Mouse (Mus musculus): ENCODE data around the gene Ppm1h. TPM values are rescaled to one million over a fixed set of nuclear protein-coding genes. Genes with fewer than 3 reads are reported as not detected.
A peak's percentile ranks its signal among the peaks of the same experiment; 100 is the strongest.

The Ppm1h gene
- polyA plus RNA-seq, 1 experiment from 2014 or later: 7.6 TPM

GRCm38 (mm10) chr10:122802218-122802617 is 123.7 kb downstream of the Ppm1h start:
- H3K27me3 ChIP-seq: no peaks in the 10 kb centered on the region
- peaks cover 10% of the 10 kb centered on the region for H3K4me1 ChIP-seq
- 0 out of 2 replicates have a peak, but pooled peaks have one; percentile 37 for ATAC-seq (ENCODE audit: borderline replicate concordance, extremely low read depth, low FRiP score, low TSS enrichment)
- 26% methylated on average over 30 of the region's 30 CpGs for WGBS
- no peaks in the 10 kb centered on the region for H3K36me3 ChIP-seq
- peak overlapping the region; percentile 60 for H3K4me2 ChIP-seq
- no peaks in the 10 kb centered on the region for H3K9me3 ChIP-seq
- H3K4me3 ChIP-seq: peak overlapping the region; percentile 26
- no peak overlapping the region for H3K27ac ChIP-seq
- 0 out of 2 replicates have a peak overlapping the region, but pooled peaks have one; percentile 13 for H3K9ac ChIP-seq

DNA sequence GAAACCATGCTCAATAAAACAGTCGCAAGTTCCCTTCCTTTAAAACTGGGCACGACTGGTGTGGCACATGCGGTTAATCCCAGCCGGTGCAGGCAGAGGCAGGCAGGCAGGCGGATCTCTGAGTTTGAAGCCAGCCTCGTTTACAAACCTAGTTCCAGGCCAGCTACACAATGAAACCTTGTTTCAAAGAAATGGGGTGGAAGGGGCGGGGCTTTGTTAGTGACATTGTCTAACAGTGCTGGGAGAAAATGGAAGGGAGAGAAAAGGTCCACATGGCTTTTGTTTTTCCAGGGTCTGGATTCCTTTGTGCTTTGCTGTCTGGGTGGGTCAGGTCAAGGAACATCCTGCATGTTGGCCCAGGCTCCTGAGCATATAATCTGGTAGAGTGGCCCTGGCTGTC is 124.3 kb downstream of the Ppm1h start:
- no peak overlapping the region for H3K9ac ChIP-seq
- no peak for ATAC-seq (ENCODE audit: borderline replicate concordance, extremely low read depth, low FRiP score, low TSS enrichment)
- H3K27me3 ChIP-seq: no peaks in the 10 kb centered on the region
- H3K4me2 ChIP-seq: no peak overlapping the region
- no peaks in the 10 kb centered on the region for H3K9me3 ChIP-seq
- H3K4me1 ChIP-seq: peaks cover 16% of the 10 kb centered on the region
- WGBS: 60% methylated on average over 7 of the region's 7 CpGs
- H3K36me3 ChIP-seq: no peaks in the 10 kb centered on the region
- H3K27ac ChIP-seq: no peak overlapping the region
- H3K4me3 ChIP-seq: no peak overlapping the region

DNA sequence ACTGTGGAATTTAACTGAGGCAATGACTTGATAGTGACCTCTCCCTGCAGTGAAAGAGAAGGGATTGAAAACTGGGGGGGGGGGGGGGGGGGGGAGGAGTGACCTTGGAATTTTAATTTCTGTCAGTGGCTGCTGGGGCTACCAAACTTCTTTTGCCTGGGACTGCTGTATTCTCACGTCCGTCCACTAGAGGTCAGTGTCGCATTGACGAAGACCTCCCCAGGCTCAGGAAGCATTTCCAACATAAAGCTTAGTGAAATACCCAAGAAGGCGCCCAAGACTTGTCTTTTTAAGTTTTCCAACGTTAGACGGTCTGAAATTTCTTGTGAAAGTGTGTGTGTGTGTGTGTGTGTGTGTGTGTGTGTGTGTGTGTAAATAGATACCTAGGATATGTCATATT is 125.3 kb downstream of the Ppm1h start:
- no peaks in the 10 kb centered on the region for H3K36me3 ChIP-seq
- H3K4me3 ChIP-seq: no peak overlapping the region
- no peak overlapping the region for H3K4me2 ChIP-seq
- 5% methylated on average over 7 of the region's 7 CpGs for WGBS
- no peaks in the 10 kb centered on the region for H3K27me3 ChIP-seq
- H3K9ac ChIP-seq: no peak overlapping the region
- H3K4me1 ChIP-seq: peaks cover 17% of the 10 kb centered on the region
- H3K9me3 ChIP-seq: no peaks in the 10 kb centered on the region
- H3K27ac ChIP-seq: no peak overlapping the region
- ATAC-seq (ENCODE audit: borderline replicate concordance, extremely low read depth, low FRiP score, low TSS enrichment): no peak

DNA sequence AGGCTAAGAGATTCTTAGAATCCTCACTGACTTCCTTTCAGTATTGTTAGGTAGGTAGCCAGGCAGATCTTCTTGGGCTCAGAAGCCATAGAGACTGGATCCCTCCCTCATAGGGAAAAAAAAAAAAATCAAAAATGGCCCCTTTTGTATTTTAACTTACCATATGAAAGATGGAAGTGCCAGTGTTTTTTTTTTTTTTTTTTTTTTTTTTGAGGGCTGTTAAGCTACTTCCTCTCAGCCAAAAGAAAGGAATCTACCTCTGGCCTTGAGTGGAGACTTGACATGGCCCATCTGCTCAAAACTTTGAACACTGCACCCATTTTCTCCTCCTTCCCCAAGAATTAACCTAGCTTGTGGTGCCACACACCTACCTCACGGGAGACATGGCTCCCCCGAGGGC is 127.3 kb downstream of the Ppm1h start:
- peaks cover 17% of the 10 kb centered on the region for H3K4me1 ChIP-seq
- H3K4me2 ChIP-seq: no peak overlapping the region
- H3K27me3 ChIP-seq: no peaks in the 10 kb centered on the region
- H3K27ac ChIP-seq: no peak overlapping the region
- no peaks in the 10 kb centered on the region for H3K9me3 ChIP-seq
- WGBS: 54% methylated on average over 2 of the region's 2 CpGs
- no peaks in the 10 kb centered on the region for H3K36me3 ChIP-seq
- H3K4me3 ChIP-seq: no peak overlapping the region
- H3K9ac ChIP-seq: no peak overlapping the region
- ATAC-seq (ENCODE audit: borderline replicate concordance, extremely low read depth, low FRiP score, low TSS enrichment): no peak

- WGBS: 32% methylated on average over 9 of the region's 9 CpGs
- Histone ChIP-seq H3K9me3 (no peaks in the 10 kb centered on the region), H3K9ac (peak overlapping the region; percentile 19; the same call in 1 of the 2 replicates), H3K27ac (peak overlapping the region; percentile 80), H3K36me3 (no peaks in the 10 kb centered on the region), H3K27me3 (no peaks in the 10 kb centered on the region), H3K4me1 (peaks cover 9% of the 10 kb centered on the region), H3K4me2 (peak overlapping the region; percentile 10; the same call in 1 of the 2 replicates), H3K4me3 (no peak overlapping the region)
- ATAC-seq (ENCODE audit: borderline replicate concordance, extremely low read depth, low FRiP score, low TSS enrichment): peak; percentile 31; the same call in 1 of the 2 replicates
These were observed 128.9 kb downstream of the Ppm1h start for GRCm38 (mm10) chr10:122807127-122808105.

DNA sequence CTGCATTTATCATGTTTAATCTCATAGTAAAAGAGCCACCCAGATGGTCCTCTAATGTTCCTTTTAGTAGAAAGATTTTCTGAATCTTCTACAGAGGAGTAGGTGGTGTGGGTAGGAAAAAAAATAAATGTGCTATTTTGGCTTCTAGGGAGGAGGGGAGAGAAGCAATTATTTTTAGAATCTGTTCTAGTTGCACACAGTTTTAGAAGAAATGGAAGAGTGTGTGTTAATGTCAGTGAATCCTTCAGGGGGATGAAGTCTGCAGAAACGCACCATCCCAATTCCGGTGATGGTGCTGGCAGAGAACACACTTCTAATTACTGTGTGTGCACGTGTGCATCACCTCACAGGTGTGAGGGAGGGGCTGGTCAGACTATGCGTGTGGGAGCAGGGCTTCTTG is 129.6 kb downstream of the Ppm1h start:
- no peak for ATAC-seq (ENCODE audit: borderline replicate concordance, extremely low read depth, low FRiP score, low TSS enrichment)
- Histone ChIP-seq H3K9ac (0 out of 2 replicates have a peak overlapping the region, but pooled peaks have one; percentile 23), H3K27me3 (no peaks in the 10 kb centered on the region), H3K9me3 (no peaks in the 10 kb centered on the region), H3K4me1 (peaks cover 8% of the 10 kb centered on the region), H3K27ac (no peak overlapping the region), H3K36me3 (no peaks in the 10 kb centered on the region), H3K4me3 (no peak overlapping the region), H3K4me2 (no peak overlapping the region)
- WGBS: 78% methylated on average over 4 of the region's 4 CpGs

- H3K9me3 ChIP-seq: no peaks in the 10 kb centered on the region
- H3K36me3 ChIP-seq: no peaks in the 10 kb centered on the region
- H3K4me1 ChIP-seq: peaks cover 8% of the 10 kb centered on the region
- H3K27ac ChIP-seq: no peak overlapping the region
- no peak overlapping the region for H3K4me3 ChIP-seq
- H3K27me3 ChIP-seq: no peaks in the 10 kb centered on the region
- no peak for ATAC-seq (ENCODE audit: borderline replicate concordance, extremely low read depth, low FRiP score, low TSS enrichment)
- WGBS: 68% methylated on average over 8 of the region's 8 CpGs
- no peak overlapping the region for H3K4me2 ChIP-seq
- H3K9ac ChIP-seq: no peak overlapping the region
These were observed 131.3 kb downstream of the Ppm1h start for GRCm38 (mm10) chr10:122809851-122810250.

- H3K4me1 ChIP-seq: no peaks in the 10 kb centered on the region
- peak; percentile 72; the same call in 1 of the 2 replicates for ATAC-seq (ENCODE audit: borderline replicate concordance, extremely low read depth, low FRiP score, low TSS enrichment)
- H3K9ac ChIP-seq: no peak overlapping the region; the same call in 1 of the 2 replicates
- 52% methylated on average over 14 of the region's 14 CpGs for WGBS
- peak overlapping the region; percentile 16; the same call in 1 of the 2 replicates for H3K27ac ChIP-seq
- no peaks in the 10 kb centered on the region for H3K9me3 ChIP-seq
- no peaks in the 10 kb centered on the region for H3K27me3 ChIP-seq
- no peak overlapping the region for H3K4me3 ChIP-seq
- 0 out of 2 replicates have a peak overlapping the region, but pooled peaks have one; percentile 7 for H3K4me2 ChIP-seq
- H3K36me3 ChIP-seq: no peaks in the 10 kb centered on the region
These were observed 136.5 kb downstream of the Ppm1h start for GRCm38 (mm10) chr10:122815094-122815493.

DNA sequence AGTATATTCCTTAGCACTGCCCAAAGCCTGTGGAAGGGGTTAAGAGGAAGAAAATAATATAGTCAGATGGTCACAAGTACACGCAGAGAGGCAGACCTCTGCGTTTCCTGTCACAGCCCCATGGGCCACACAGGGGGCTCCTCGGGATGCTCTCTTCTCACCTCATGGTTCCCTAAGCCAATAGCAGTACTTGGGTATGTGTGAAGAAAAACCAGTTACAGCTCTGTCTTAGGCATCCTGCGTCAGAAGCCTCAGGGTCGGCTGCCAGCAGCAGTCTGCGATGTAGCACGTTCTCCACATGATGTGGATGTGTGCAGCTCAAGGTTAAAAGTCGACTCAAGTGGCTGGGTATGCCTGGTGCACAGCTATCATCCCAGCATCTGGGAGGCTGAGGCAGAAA is 139.2 kb downstream of the Ppm1h start:
- H3K4me2 ChIP-seq: no peak overlapping the region
- H3K9me3 ChIP-seq: no peaks in the 10 kb centered on the region
- H3K4me1 ChIP-seq: no peaks in the 10 kb centered on the region
- no peaks in the 10 kb centered on the region for H3K27me3 ChIP-seq
- no peak for ATAC-seq (ENCODE audit: borderline replicate concordance, extremely low read depth, low FRiP score, low TSS enrichment)
- H3K9ac ChIP-seq: no peak overlapping the region
- H3K36me3 ChIP-seq: no peaks in the 10 kb centered on the region
- 71% methylated on average over 8 of the region's 8 CpGs for WGBS
- H3K27ac ChIP-seq: no peak overlapping the region
- H3K4me3 ChIP-seq: no peak overlapping the region

GRCm38 (mm10) chr10:122819808-122820207 is 141.2 kb downstream of the Ppm1h start:
- H3K4me3 ChIP-seq: no peak overlapping the region
- H3K4me1 ChIP-seq: no peaks in the 10 kb centered on the region
- ATAC-seq (ENCODE audit: borderline replicate concordance, extremely low read depth, low FRiP score, low TSS enrichment): no peak

GRCm38 (mm10) chr10:122821549-122821948 is 143.0 kb downstream of the Ppm1h start:
- ATAC-seq (ENCODE audit: borderline replicate concordance, extremely low read depth, low FRiP score, low TSS enrichment): no peak
- H3K4me2 ChIP-seq: no peak overlapping the region
- no peaks in the 10 kb centered on the region for H3K4me1 ChIP-seq
- no peak overlapping the region for H3K4me3 ChIP-seq
- 73% methylated on average over 6 of the region's 6 CpGs for WGBS
- no peak overlapping the region for H3K9ac ChIP-seq
- no peaks in the 10 kb centered on the region for H3K9me3 ChIP-seq
- no peaks in the 10 kb centered on the region for H3K27me3 ChIP-seq
- no peaks in the 10 kb centered on the region for H3K36me3 ChIP-seq
- no peak overlapping the region for H3K27ac ChIP-seq

More at GRCm38 (mm10) chr10:122819808-122820207, 141.2 kb downstream of the Ppm1h start:
- 95% methylated on average over 6 of the region's 6 CpGs for WGBS
- Histone ChIP-seq H3K36me3 (no peaks in the 10 kb centered on the region), H3K9ac (no peak overlapping the region), H3K27ac (no peak overlapping the region), H3K9me3 (no peaks in the 10 kb centered on the region), H3K27me3 (no peaks in the 10 kb centered on the region), H3K4me2 (no peak overlapping the region)

DNA sequence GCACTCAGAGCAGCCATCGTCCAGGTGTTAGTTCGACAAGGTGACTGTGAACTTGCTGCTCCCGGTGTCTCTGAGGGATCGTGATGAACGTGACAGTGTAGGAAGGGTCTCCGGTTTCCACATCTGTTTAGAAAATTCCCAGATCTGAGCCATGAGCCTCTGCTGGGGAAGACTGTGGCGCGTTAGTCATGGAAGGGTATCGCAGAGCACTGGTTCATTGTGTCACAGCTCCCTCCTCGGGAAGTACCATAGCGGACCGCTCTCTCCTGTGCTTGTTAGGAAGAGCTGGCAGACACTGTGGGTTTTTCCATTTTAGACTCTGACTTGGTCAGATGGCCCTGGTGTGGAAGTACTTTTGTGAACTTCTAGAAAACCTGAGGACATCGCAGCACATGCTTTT is 145.1 kb downstream of the Ppm1h start:
- no peak overlapping the region for H3K4me3 ChIP-seq
- no peak overlapping the region for H3K9ac ChIP-seq
- no peak overlapping the region for H3K4me2 ChIP-seq
- no peaks in the 10 kb centered on the region for H3K9me3 ChIP-seq
- no peak for ATAC-seq (ENCODE audit: borderline replicate concordance, extremely low read depth, low FRiP score, low TSS enrichment)
- H3K27me3 ChIP-seq: no peaks in the 10 kb centered on the region
- no peak overlapping the region for H3K27ac ChIP-seq
- H3K36me3 ChIP-seq: no peaks in the 10 kb centered on the region
- WGBS: 65% methylated on average over 13 of the region's 13 CpGs
- H3K4me1 ChIP-seq: no peaks in the 10 kb centered on the region

Measured in lung, embryonic 15.5 days (tissue).